Mouse (Mus musculus) v-Abl transformed pro-B cells (cell line): Measurements from ENCODE around the gene Fam183b.
"Not testable (repeated sequence)": the region's sequence is repeated elsewhere in the genome, so short reads cannot be mapped to it uniquely, and the experiment has no call there.

ENCODE experiments used
- in situ Hi-C, 2 experiments: fragments of 400-800 bp; cut with MboI; formaldehyde crosslinking; loops; one replicate each; pipeline ENCODE4 v1.15.1; 2025; ENCODE audit not compliant: unreplicated experiment in 2 of 2

Gene Fam183b

GRCm38 (mm10) chr11:58782480-58783089 is 19.2 kb downstream of the Fam183b start, which contains the start of gene Olfr314:
Gene Olfr314, plus strand, starts transcription at chr11:58782952.
- in situ Hi-C loops, result no loop called here

- in situ Hi-C loops, result no loop called here
Measured at GRCm38 (mm10) chr11:58772888-58773287, 28.9 kb downstream of the Fam183b start, which contains the start of gene Olfr315. Gene Olfr315, plus strand, starts transcription at chr11:58773188.

- in situ Hi-C loops, result no loop called here
Measured at GRCm38 (mm10) chr11:58752434-58752833, 49.3 kb downstream of the Fam183b start, which contains the start of gene Olfr316. Gene Olfr316, plus strand, starts transcription at chr11:58752734.

- in situ Hi-C loops, result not testable (repeated sequence)
Measured at GRCm38 (mm10) chr11:58751096-58751495, 50.7 kb downstream of the Fam183b start.
